Mouse (Mus musculus): Measurements from ENCODE around the gene Rpgr.

DNA sequence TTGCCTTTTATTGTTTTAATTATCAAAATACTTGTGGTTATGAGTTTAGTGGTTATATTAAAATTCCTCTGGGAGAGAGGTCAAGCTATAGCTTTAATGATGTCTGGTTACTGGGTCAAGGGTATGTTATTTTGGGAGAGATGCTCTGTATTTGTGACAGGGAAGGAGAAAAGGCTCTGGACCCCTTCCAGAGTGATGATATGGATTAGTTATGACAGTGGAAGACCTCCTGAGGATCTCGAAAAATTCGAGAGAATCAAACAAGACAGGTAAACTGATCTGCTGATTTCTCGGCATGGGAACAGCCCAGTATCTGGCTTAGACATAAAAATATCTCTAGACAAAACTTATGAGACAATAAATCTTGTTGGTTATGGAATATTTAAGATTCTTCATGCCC is 27.2 kb upstream of the Rpgr start:
- no peak for TF ChIP-seq CTCF (IDR thresholded peaks at IDR 0.05; ENCODE audit: low read depth)
- no peak for TF ChIP-seq EP300 (optimal IDR thresholded peaks at IDR 0.05)

Data from stomach, postnatal 0 days (tissue).